Mouse (Mus musculus) lung, embryonic 16.5 days (tissue): ENCODE data around the gene Tsnax. TPM values are rescaled to one million over a fixed set of nuclear protein-coding genes. Genes with fewer than 3 reads are reported as not detected.

ENCODE experiments used
- microRNA-seq: library from miRNA; unstranded; fragments of <30 nt; microRNA quantifications from one replicate; pipeline ENCODE4, GENCODE M21; 2016
- polyA plus RNA-seq: library from polyadenylated mRNA; unstranded; fragments of >200 nt; fragmentation: Nextera tagmentation; extraction: Ambion mirVana; gene quantifications from 2 replicates; pipeline ENCODE4 v1.2.1, GENCODE M21; 2015

Gene Tsnax
- polyA plus RNA-seq, 1 experiment from 2014 or later, result 112 TPM

Small RNAs within 50 kb of the gene (microRNA-seq; reads per million reads assigned to microRNA genes)
- gene Gm22197, result not detected

Other genes starting within 250 kb of the Tsnax start
- gene Trim67, start 219.9 kb upstream of the Tsnax start, polyA plus RNA-seq, result 0.84 and 0.92 TPM in 2 replicates
- 97.5 and 99.0 TPM in 2 replicates for gene Gnpat, start 150.0 kb upstream of the Tsnax start, polyA plus RNA-seq
- gene 2810004N23Rik, start 149.9 kb upstream of the Tsnax start, polyA plus RNA-seq, result 39.5 and 42.7 TPM in 2 replicates
- 8.3 and 8.8 TPM in 2 replicates for gene Exoc8, start 115.3 kb upstream of the Tsnax start, polyA plus RNA-seq
- 9.1 and 9.6 TPM in 2 replicates for gene Sprtn, start 115.1 kb upstream of the Tsnax start, polyA plus RNA-seq
- 11.6 and 11.7 TPM in 2 replicates for gene Egln1, start 63.7 kb upstream of the Tsnax start, polyA plus RNA-seq
- gene Disc1, start 41.2 kb downstream of the Tsnax start, polyA plus RNA-seq, result 2.6 and 2.8 TPM in 2 replicates